Mouse (Mus musculus) T-helper 17 cell (primary cell): ENCODE data around the gene Hykk.

Source experiments
- in situ Hi-C, 2 experiments: fragments of 300-600 bp; cut with MboI, MseI; formaldehyde crosslinking; loops; 1 replicate in 1 of 2; 2 replicates in 1 of 2; pipeline ENCODE4 v1.15.1; 2025; ENCODE audit warnings: high pct_unique_total_duplicates in 2 of 2

Hykk gene

DNA sequence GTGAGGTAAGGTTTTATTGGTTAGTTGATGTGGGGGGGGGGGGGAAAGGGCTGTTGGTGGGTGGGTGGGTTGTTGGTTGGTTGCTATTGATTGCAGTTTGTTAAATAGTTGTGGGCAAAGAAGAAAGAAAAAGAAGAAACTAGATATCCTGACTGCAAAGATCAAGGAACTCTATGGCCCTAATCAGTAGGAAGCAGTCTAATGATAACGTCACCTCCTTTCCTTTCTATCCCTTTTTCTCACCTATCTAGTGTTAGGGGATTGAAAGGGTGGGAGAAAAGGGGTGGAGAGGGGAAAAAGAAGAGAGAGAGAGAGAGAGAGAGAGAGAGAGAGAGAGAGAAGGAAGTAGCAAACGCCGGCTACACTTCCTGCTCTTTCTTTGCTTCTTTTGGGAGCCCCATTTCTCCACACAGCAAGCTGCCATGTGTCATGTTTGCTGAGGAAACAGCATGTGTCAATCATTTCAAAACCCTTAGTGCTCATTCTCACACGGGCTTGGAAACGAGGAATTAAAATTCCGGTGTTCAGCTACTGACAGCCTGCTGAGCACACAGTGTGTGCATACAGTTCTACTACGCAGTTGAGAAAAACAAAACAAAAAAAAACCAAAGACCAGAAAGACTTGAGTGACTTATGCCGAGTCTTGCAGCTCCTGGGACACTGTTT is 53.0 kb downstream of the Hykk start:
- in situ Hi-C loops, result loop anchor here in 1 of 2 experiments (10.0 kb wide), 1 partner anchor 615 kb away; no protein-coding TSS in a partner anchor

DNA sequence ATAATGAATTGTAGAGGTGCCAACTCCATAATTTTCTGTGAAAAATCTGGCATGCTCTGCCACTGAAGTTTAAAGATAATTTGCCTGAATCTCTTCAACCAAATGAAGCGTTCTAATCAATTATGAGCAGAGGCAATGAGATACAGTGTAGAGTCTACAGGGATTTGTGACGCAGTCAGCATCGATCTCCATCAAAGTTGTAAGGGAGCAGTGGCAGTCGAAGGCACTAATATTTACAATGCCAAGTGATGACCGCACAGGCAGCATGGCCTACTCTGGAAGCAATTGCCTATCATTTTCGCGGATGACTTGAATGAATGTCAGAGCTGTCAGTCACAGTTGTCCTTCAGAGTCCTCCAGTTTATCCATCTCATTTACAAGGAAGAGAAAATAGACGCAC is 63.6 kb downstream of the Hykk start, which contains the start of gene Chrna5:
Gene Chrna5, plus strand, starts transcription at position 207 of the 400 bp plus-strand sequence.
- in situ Hi-C loops, result no loop called here

DNA sequence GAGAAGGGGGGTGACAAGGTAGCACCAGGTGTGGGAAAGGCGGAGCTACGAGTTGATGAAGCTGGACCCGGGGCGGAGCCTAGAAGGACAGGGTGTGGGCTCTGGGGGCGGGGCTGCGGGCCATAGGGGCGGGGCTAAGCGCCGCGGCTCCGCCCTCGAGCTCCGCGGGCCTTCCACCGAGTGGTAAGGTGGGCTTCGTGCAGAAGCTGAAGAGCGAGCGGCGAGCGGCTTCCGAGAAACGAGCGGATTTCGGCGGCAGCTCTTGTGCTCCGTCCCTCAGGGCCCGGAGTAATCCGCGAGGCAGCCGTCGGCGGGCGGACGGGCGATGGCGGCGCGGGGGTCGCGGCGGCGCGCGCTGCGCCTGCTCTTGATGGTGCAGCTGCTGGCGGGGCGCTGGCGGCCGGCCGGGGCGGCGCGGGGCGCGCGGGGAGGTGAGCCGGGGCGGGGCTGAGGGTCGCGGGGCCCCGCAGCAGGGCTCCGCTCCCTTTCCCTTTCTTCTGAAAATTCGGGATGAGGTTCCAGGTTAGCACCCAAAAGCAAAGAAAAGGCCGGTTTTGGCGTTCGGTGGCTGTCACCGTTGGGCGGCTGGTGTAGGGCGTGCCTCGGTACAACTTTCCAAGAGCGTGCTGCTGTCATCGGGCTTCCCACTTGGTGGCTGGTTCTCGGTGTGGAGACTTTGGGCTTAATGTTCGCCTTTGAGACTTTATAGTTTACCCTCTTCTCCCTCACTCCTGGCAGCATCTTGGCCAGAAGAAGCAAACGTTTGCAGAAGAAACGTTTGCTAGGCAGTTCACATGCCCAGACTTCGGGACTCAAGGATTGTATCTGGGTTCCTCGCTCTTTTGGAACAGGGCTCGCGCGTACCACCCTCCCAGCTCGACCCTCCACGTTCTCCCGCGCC is 64.5 kb downstream of the Hykk start:
- in situ Hi-C loops, result no loop called here

DNA sequence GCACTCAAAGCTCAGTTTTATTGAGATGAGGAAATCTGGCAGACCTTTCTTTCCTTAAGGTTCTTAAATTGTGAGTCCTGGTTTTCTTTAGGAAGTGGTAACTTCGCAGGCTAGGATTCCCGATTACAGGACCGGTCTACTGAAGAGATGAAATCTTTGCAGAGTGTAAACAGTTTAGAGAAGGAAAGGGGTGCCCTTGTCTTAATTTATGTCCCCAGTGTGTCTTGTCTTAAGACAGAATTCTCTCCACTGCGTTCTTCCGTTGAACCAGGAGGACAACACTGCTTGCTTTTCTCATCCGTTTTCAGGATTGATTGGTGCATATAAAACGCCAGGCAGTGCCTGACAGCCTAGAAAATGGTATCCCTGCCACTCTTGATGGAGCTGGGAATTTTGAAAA is 65.3 kb downstream of the Hykk start:
- in situ Hi-C loops, result no loop called here

DNA sequence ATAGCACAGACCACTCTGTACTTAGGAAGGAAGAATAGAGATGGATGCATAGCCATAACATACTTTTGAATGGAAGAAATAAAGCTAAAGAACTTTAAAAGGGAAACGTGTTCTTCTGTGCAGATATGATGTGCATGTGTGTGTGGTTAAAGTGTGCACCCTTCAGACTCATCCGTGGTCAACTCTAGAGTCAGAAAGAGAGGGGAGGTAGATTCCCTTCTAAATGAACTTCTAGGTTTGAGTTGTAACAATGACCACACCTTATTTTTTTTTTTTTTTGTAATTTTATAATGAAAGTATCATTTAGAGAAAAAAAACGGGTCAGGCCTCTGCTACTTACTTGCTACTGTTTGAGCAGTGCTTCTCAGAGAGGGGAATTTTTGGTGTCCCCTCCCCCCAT is 73.3 kb downstream of the Hykk start:
- in situ Hi-C loops, result no loop called here

DNA sequence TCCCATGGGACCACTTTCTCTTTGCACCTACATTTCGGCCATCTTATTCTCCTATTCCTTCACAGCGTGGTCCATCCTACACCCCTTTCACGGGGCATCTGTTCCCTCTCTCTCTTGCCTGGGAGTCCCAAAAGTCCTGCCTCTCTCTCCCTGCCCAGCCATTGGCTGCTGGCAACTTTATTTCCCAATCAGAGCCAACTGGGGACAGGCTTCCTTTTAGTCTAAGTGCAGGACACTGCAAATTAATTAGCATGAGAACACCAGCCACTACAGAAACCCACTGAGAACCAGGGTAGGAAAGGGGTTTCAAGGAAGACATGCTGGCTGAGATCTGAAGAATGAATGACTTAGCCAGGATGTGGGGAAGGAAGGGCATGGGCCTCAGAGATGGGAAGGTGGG is 77.3 kb downstream of the Hykk start:
- in situ Hi-C loops, result no loop called here

DNA sequence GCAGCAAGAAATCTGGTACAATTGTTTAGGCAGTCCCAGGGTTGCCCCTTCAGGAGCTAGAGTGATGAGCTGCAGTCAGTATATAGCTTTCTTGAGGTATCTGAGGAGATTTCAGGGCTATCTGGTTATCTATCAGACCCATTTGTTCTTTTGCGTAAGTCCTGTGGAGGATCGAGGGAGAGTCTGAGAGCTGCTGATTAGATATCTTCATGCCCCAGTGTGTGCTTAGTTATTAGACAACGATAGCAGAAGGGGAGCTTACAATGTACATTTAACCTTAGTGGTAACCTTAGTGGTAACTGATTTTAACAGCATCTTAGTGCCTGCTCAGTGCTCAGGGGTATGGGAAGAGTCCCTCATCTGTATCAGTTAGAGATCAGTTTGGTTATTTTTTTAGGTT is 78.6 kb downstream of the Hykk start:
- in situ Hi-C loops, result no loop called here
